Mouse (Mus musculus): ENCODE results near the gene A330070K13Rik.

- TF ChIP-seq GATA1 (IDR thresholded peaks at IDR 0.05; ENCODE audit: borderline replicate concordance, low read length) (no peak), FLI1 (IDR thresholded peaks at IDR 0.05; ENCODE audit: low read length) (no peak)
These were observed 10.7 kb upstream of the A330070K13Rik start for GRCm38 (mm10) chr5:130395142-130395541.

All from megakaryocyte, embryonic 14.5 days (primary cell).